Mouse (Mus musculus): ENCODE measurements around the gene Zfp93.

DNA sequence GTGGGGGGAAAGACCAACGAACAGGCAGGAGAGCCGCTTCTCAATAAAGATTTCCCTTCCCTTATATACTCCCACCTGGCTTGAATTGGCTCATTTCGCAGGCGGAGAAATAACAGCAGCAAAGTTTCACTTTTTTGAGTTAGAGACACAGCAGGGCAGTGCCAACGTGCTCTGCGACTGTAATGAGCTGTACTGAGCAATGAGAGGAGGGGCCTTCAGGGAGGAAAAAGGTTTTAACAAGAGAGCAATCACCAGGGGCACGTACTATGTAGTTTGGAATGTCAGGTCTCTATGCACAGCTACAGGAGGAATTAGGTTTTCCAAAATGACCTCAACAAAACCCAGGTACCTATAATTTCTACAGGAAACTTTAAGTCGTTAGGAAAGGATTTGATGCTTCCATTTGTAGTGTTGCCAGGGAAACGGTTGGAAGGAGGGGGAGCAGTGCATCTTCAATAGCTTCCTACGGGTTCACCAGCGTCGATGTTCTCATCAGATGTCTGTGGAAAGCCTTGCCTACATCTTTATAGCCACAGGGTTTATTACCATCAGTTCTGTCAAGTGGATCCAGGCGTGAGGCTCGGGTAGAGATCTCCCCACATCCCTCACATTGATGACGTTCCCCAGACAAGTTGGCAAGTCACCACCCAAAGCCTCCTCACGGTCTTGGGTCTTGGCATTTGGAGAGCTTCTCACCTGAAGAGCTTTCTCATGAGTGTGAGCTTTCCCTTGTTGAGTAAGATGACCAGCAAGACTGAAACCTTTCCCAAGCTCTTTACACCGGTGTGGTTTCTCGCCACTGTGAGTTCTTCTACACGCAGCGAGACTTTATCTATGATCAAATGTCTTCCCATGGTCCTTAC is 56.3 kb downstream of the Zfp93 start:
- TF ChIP-seq ELF1 (IDR thresholded peaks at IDR 0.05; ENCODE audit: low read depth, low read length) (no peak), MXI1 (IDR thresholded peaks at IDR 0.05; ENCODE audit: low read depth, low read length) (no peak), POLR2AphosphoS5 (IDR thresholded peaks at IDR 0.05; ENCODE audit: borderline replicate concordance, low read depth, low read length) (no peak), CTCF (IDR thresholded peaks at IDR 0.05 in 2 of 3, conservative IDR thresholded peaks at IDR 0.05 in 1 of 3; ENCODE audit: control insufficient read depth in 1 of 3, insufficient read depth in 1 of 3, low read depth in 2 of 3, low read length in 3 of 3, poor library complexity in 1 of 3, severe bottlenecking in 1 of 3) (no peak), POLR2A (IDR thresholded peaks at IDR 0.05; ENCODE audit: control insufficient read depth in 1 of 2, insufficient read depth in 1 of 2, low read depth in 1 of 2, low read length in 2 of 2, poor library complexity in 1 of 2) (no peak), JUND (IDR thresholded peaks at IDR 0.05; ENCODE audit: low read depth, low read length) (no peak), E2F4 (IDR thresholded peaks at IDR 0.05; ENCODE audit: borderline replicate concordance, low read depth, low read length) (no peak)
